Mouse (Mus musculus) liver, adult 2 months (tissue): Measurements from ENCODE around the gene Gaa. TPM values are rescaled to one million over a fixed set of nuclear protein-coding genes. Genes with fewer than 3 reads are reported as not detected.

Source experiments
- DNase-seq: peaks from one replicate; pipeline ENCODE4 v3.0.0-alpha.2; 2011; ENCODE audit warnings: low read depth, low spot score; ENCODE audit errors: extremely low read depth
- H3K27ac ChIP-seq: fragments of 200-500 bp; replicated peaks from 2 replicates; pipeline ENCODE4 v1.5.1; 2012; ENCODE audit warnings: low read depth, mild to moderate bottlenecking, control low read depth, inconsistent platforms, low read length; ENCODE audit not compliant: insufficient read depth
- H3K27me3 ChIP-seq: fragments of 200-500 bp; 2 replicates; pipeline ENCODE4 v1.6.1; 2012; ENCODE audit warnings: mild to moderate bottlenecking, moderate library complexity, low read length, inconsistent platforms; ENCODE audit not compliant: control insufficient read depth, insufficient read depth
- H3K36me3 ChIP-seq: fragments of 200-500 bp; 2 replicates; pipeline ENCODE4 v1.6.1; 2012; ENCODE audit warnings: low read length, inconsistent platforms; ENCODE audit not compliant: control insufficient read depth, insufficient read depth
- H3K4me1 ChIP-seq: fragments of 200-500 bp; 2 replicates; pipeline ENCODE4 v1.6.1; 2011; ENCODE audit warnings: low read length; ENCODE audit not compliant: control insufficient read depth, insufficient read depth
- H3K4me3 ChIP-seq: fragments of 200-500 bp; 2 replicates; pipeline ENCODE4 v1.5.1; 2011; ENCODE audit warnings: low read depth, mild to moderate bottlenecking, control low read depth, low read length, moderate library complexity; ENCODE audit not compliant: insufficient read depth
- H3K79me2 ChIP-seq: fragments of 200-500 bp; 2 replicates; pipeline ENCODE4 v1.6.1; 2012; ENCODE audit warnings: inconsistent platforms, mild to moderate bottlenecking, low read length, moderate library complexity; ENCODE audit not compliant: control insufficient read depth, insufficient read depth
- H3K9ac ChIP-seq: fragments of 200-500 bp; 2 replicates; pipeline ENCODE4 v1.6.1; 2012; ENCODE audit warnings: low read depth, mild to moderate bottlenecking, control low read depth, inconsistent platforms, low read length
- CTCF ChIP-seq: fragments of 200-500 bp; IDR thresholded peaks from 2 replicates; pipeline ENCODE4 v1.5.1; 2011; ENCODE audit warnings: low read depth, low read length, control low read depth
- POLR2A ChIP-seq: fragments of 200-500 bp; IDR thresholded peaks from 2 replicates; pipeline ENCODE4 v1.6.1; 2011; ENCODE audit warnings: low read length, control low read depth; ENCODE audit not compliant: insufficient read depth; ENCODE audit errors: extremely low read depth
- WGBS: fragments of 180-500 bp; shearing (Covaris S2); methylation state at CpG from one replicate; pipeline ENCODE4 v1.1.7; 2018; 5-methylcytosine and 5-hydroxymethylcytosine counted together
- polyA plus RNA-seq: library from polyadenylated mRNA; depleted of rRNA; stranded (reverse); fragments of >200 nt; gene quantifications from 2 replicates; pipeline ENCODE4 v1.2.3, GENCODE M21; 2012
- total RNA-seq: library from RNA; depleted of rRNA; stranded (reverse); fragments of >200 nt; gene quantifications from 2 replicates; pipeline ENCODE4 v1.2.3, GENCODE M21; 2014

Gaa gene
- total and polyA plus RNA-seq, 2 experiments = 22.4 to 119 TPM

- Histone ChIP-seq H3K27me3 (no peaks in the 10 kb centered on the region), H3K79me2 (no peaks in the 10 kb centered on the region), H3K4me1 (no peaks in the 10 kb centered on the region), H3K4me3 (no peak overlapping the region), H3K36me3 (no peaks in the 10 kb centered on the region), H3K9ac (no peak overlapping the region), H3K27ac (no peak overlapping the region)
- 58% methylated on average over 16 of the region's 16 CpGs for WGBS
- peak; percentile 62; the same call in 1 of the 2 replicates for TF ChIP-seq CTCF
- no peak for TF ChIP-seq POLR2A
- peak; percentile 37 for DNase-seq
These were observed 37.4 kb downstream of the Gaa start for GRCm38 (mm10) chr11:119304904-119305712.

GRCm38 (mm10) chr11:119306762-119307657 is 39.3 kb downstream of the Gaa start:
- DNase-seq = no peak
- Histone ChIP-seq H3K27me3 (no peaks in the 10 kb centered on the region), H3K79me2 (no peaks in the 10 kb centered on the region), H3K4me1 (no peaks in the 10 kb centered on the region), H3K36me3 (no peaks in the 10 kb centered on the region), H3K9ac (no peak overlapping the region), H3K27ac (no peak overlapping the region), H3K4me3 (no peak overlapping the region)
- TF ChIP-seq CTCF (no peak), POLR2A (no peak)
- WGBS = 74% methylated on average over 13 of the region's 13 CpGs

GRCm38 (mm10) chr11:119307658-119307867 is 39.9 kb downstream of the Gaa start, which contains the start of gene Card14:
Gene Card14, plus strand, starts transcription at chr11:119307768.
- TF ChIP-seq CTCF = no peak
- TF ChIP-seq POLR2A = no peak
- Histone ChIP-seq H3K27me3 (no peaks in the 10 kb centered on the region), H3K4me1 (no peaks in the 10 kb centered on the region), H3K27ac (no peak within 1 kb of the TSS), H3K4me3 (no peak within 1 kb of the TSS), H3K36me3 (no peaks in the 10 kb centered on the region), H3K9ac (no peak within 1 kb of the TSS), H3K79me2 (no peaks in the 10 kb centered on the region)
- DNase-seq = no peak
- WGBS = 59% methylated on average over 1 of the region's 1 CpGs

GRCm38 (mm10) chr11:119307916-119308315 is 40.2 kb downstream of the Gaa start:
- H3K4me3 ChIP-seq = no peak overlapping the region
- no peaks in the 10 kb centered on the region for H3K79me2 ChIP-seq
- TF ChIP-seq CTCF = no peak
- no peak for TF ChIP-seq POLR2A
- no peaks in the 10 kb centered on the region for H3K27me3 ChIP-seq
- no peaks in the 10 kb centered on the region for H3K4me1 ChIP-seq
- no peak overlapping the region for H3K27ac ChIP-seq
- no peaks in the 10 kb centered on the region for H3K36me3 ChIP-seq
- no peak overlapping the region for H3K9ac ChIP-seq
- no peak for DNase-seq
- WGBS = 51% methylated on average over 11 of the region's 11 CpGs

- Histone ChIP-seq H3K36me3 (no peaks in the 10 kb centered on the region), H3K4me1 (no peaks in the 10 kb centered on the region), H3K4me3 (no peak overlapping the region), H3K27me3 (no peaks in the 10 kb centered on the region), H3K9ac (no peak overlapping the region), H3K79me2 (no peaks in the 10 kb centered on the region), H3K27ac (no peak overlapping the region)
- 34% methylated on average over 10 of the region's 10 CpGs for WGBS
- no peak for DNase-seq
- TF ChIP-seq CTCF (no peak), POLR2A (no peak)
These were observed 42.9 kb downstream of the Gaa start for GRCm38 (mm10) chr11:119310621-119311020.
